Mouse (Mus musculus) R1 (cell line): ENCODE results near the gene Ilkap.

Experiments
- DNase-seq: peaks from one replicate; pipeline ENCODE4 v3.0.0-alpha.2; 2018; ENCODE audit warnings: low read depth, low spot score

Gene Ilkap

GRCm38 (mm10) chr1:91398260-91399062 lies at the start of gene Ilkap:
Gene Ilkap (minus strand): TSS chr1:91398815.
- DNase-seq, result peak; percentile 85

GRCm38 (mm10) chr1:91446511-91446910 lies 47.9 kb upstream of the Ilkap start:
- no peak for DNase-seq

GRCm38 (mm10) chr1:91446060-91446459 lies 47.4 kb upstream of the Ilkap start:
- no peak for DNase-seq

DNA sequence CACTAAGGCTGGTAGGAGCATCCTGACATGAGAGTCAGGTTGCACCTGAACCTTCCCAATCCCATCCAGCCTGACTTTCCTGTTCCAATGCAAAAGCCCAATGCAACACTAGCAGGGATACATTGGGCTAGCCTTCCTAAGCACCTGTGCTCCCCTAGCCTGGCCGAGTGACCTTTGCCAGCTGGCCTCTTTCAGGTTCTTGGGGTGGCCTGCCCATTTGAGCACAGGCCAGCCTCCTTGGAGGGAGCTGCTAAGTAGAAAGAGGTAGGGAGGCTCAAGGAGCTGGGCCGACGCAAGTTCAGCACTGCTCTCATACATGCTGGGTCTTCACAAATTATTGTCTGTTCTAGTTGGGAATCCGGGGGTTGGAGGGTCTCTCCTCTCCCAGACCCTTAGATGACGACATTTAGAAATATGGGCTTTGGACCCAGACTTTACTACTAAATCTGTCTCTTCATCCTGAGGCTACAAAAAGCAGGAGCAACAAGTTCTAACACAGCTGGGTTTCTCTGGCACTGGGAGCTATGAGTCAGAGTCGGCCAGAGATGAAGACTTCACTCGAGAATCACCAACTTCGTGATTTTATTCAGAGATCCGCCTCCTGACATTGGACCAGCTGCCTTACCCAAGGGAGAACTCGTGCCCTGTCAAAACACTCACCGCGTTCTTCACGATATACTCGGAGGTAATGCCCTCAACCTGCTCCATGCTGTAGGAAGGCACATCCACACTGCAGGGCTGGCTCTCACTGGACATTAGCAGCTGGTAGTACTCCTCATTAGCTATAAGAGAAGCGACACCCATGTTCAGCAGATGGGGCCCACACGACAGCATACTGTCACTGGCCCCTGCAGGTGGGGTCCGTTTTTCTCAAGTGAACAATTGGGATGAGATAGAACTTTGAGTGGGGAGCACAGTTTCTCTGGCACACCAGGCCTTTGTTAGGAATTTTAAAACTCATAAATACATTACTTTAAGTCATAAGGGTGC lies 46.5 kb upstream of the Ilkap start:
- no peak for DNase-seq

GRCm38 (mm10) chr1:91442350-91442990 lies 43.9 kb upstream of the Ilkap start:
- no peak for DNase-seq

- DNase-seq, result no peak
These were observed 43.2 kb upstream of the Ilkap start for GRCm38 (mm10) chr1:91441855-91442254.

DNA sequence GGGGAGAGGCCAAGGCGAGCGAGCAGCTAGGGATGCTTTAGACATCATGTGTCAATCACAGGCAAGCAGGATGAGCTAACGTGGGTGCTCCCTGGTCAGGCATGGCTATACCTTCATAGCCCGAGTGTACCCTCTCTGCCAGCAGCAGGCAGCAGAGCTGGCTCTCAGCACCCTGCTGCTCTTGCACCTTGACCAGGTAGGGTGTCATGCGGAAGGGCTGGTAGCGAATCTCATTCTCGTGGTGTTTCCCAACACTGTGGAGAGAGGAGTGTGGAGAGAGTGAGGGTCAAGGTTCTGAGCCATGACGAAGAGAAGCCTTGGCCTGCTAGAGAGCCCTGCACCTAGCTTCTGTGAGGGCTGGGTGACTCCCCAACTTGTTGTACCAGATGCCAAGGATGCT lies 41.2 kb upstream of the Ilkap start:
- DNase-seq, result no peak

DNA sequence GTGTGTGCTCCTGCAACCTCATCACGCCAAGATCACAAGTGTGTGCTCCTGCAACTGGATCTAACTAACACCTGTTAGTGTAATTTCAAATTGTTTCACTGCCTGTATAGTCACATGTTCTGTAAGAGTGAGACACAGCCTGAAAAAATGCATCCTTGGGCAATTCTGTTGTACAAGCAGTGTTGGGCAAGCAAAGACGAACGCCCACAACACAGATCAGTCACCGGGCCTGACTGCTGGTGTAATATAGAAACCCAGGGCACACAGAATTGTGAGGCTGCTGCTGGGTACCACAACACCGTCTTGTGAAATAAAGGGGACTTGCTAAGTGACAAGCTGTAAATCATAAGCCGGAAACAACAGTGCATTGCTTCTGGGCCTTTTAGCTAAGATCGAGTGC lies 39.0 kb upstream of the Ilkap start:
- DNase-seq, result no peak

- no peak for DNase-seq
These were observed 38.4 kb upstream of the Ilkap start for GRCm38 (mm10) chr1:91437083-91437400.

DNA sequence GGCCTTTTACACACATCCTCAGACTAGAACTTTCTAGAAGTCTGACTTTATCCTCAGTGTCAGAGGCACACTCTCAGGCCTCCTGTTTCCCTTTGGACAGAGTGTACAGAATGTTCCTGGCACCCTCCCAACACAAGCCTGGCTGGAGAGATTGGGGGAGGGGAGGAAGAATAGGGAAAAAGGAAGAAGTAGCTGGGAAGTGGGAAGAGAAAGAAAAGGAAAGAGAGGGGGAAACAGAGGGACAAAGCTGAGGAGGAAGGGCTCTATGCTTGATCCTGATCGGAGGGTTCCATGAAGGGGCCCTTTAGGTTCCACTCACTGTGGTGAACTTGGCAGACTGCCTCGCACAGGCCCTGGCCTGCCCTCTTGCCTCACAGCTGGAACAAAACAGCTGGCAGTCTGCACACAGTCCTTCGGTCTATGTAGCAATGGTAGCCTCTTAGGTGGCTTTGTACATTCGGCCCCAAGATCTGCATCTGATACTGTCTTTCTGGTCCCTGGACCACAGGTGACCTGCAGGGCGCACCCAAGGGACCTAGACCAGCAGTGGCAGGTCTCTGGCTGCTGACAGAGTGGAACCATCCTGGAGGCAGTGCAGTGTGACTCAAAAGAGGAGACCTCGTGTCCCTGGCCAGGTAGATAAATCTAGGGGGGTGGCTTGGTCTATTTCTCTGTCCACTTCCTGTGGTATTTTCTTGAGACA lies 37.9 kb upstream of the Ilkap start:
- DNase-seq, result no peak

DNA sequence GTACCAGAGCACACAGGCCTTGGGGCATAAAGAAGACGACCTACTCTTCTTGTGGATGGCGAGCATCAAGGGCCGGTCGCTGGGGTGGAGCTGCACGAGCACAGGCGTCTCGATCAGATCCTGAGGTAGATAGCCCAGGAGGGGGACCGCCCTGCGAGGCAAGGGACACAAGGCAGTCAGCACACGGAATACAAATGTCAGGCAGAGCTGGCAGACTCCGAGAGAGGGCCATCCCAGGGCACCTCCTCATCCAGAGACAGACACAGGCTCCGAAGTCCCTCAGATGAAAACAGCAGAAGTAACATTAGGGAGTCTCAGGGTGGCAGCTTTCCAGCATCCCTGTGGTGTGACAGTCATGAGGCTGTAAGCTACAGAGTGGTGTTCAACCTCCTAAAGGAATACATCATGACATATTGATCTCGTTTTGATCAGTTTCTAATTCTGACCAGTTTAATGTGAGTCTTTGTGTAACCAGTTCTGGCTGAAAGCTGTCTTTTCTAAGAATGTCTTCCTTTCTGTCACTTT lies 37.1 kb upstream of the Ilkap start:
- DNase-seq, result no peak

DNA sequence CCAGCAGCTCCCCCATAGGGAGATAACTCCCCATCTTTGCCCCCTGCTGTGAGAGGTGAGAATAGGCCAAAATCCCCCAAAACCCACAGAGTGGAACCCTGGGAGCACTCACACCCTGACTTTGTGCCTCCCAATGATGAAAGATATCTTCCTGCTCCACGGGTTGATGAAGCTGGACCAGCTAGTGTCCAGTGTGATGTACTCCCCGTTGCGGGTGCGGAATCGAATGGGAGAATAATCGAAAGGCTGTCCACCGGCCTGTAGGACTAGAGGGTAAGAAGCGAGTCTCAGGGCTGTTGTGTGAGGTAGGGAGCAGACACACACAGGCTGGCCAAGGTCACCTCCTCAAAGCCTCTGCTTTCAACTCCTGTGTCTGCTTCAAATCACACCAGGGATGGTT lies 36.3 kb upstream of the Ilkap start:
- no peak for DNase-seq

GRCm38 (mm10) chr1:91430761-91431160 lies 32.1 kb upstream of the Ilkap start:
- no peak for DNase-seq

DNA sequence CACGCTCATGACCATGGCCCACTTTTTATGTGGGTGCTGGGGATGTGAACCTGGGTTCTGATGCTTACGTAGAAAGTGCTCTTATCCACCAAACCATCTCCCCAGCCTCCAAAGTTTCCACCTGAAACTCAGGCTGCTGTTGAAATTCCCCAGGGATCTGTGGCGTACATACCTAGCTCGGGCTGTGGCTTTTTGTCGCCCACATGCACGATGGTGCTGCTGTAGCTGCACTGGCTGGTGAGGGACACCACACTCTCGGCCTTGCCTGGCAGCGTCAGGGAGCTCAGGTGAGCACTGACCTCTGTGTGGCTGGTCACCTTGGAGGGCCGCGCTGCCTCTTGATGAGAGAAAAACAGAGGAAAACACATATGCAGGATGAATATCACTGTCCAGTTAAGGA lies 30.6 kb upstream of the Ilkap start:
- no peak for DNase-seq

DNA sequence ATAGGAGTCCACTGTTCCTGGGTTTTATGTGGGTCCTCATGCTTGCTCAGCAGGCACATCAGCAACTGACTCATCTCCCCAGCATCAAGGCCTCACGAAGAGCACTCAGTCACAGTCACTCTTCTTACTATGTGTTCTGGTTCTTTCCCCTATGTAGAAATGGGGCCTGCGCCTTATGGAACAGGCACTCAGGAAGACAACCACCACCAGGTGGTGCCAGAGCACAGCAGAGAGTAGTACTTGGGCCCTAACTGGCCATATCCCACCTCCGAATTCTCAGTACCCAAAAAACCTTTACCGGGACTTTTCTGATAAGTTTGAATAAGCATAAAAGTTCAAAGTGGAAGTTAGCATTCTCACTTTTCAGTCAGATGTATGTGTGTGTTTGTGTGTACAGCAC lies 30.0 kb upstream of the Ilkap start:
- peak; percentile 68 for DNase-seq

GRCm38 (mm10) chr1:91426397-91426796 lies 27.8 kb upstream of the Ilkap start:
- DNase-seq, result no peak

DNA sequence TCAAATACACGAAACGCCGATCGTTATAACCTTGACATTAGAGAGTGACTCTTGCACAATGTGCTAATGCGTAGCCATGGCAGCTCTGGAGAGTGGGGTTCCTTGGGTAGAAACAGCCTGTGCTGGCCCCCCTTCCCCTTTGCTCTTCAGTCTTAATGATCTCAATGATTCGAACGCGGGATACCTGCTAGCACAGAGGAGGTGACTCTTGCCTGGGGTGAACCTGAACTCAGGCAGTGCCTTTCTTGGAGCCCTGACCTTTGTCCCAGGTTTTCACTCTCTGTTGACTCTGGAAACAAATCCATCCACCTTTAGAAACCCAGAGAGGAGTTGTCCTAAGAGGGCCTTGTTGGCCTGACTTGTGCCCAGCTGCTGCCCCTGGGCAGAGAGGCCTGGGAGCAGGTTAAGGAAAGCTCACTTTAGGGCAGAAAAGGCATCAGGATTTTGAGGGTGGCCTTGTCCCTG lies 22.0 kb upstream of the Ilkap start:
- no peak for DNase-seq

DNA sequence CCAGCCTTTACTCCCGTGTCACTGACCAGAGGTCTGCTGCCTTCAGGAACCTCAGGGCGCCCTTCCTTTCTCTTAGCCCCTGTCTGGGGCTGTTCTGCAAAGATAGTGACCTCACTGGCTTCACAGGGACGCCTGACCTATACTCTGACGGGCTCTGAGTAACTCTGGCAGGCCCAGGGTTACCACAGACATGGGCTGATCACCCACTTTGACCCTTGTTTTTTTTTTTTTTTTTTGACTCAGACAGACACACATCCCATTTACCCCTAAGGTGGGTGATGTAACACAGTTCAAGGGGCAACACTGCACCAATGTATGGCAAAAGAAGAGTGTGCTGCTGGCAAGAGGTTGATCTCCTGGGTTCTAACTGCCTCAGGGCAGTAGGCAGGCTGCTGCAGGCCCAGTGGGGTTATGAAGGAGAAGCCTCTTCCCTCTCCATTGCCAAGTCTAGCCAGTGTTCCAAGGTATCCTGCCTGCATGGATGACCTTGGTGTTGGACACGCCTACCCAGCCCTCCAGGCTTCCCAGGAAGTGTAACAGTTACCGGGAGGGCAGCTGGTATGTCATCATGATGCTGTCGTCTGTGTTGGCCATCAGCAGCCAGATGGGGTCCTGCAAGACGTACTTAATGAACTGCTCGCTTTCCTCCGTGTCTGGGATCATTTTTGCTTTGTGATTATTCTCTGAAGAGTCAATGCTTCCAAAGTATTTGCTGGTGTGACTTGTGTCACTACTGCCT lies 21.4 kb upstream of the Ilkap start:
- DNase-seq, result no peak

GRCm38 (mm10) chr1:91417991-91418390 lies 19.4 kb upstream of the Ilkap start:
- no peak for DNase-seq

DNA sequence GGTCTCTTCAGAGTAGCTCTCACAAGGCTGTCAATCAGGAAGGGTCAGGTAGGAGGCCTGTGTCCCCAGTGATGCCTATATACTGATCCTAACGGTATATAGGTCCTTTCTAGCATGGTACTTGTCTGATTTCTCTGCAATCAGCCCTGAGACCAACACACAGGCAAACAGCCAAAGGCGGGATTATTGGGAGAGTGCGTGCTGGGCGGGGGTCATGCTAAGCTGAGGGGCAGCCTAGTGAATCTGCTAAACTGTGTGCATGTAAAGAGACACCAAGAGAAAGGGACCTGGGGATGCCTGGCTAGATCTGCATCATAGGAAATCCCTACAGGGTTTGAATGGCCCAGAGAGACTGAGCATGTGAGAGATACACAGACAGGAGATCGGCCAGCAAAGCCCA lies 16.7 kb upstream of the Ilkap start:
- no peak for DNase-seq

GRCm38 (mm10) chr1:91414903-91415302 lies 16.3 kb upstream of the Ilkap start:
- DNase-seq, result no peak
